Mouse (Mus musculus) MEL (cell line): ENCODE measurements around the gene Cplx2. TPM values are rescaled to one million over a fixed set of nuclear protein-coding genes. Genes with fewer than 3 reads are reported as not detected.

Experiments used
- DNase-seq: peaks from one replicate; pipeline ENCODE4 v3.0.0; 2011; ENCODE audit warnings: low read depth, low spot score
- H3K27ac ChIP-seq: 2 replicates; pipeline ENCODE4 v1.5.1; 2012; ENCODE audit warnings: low read depth, mild to moderate bottlenecking, control low read depth, low read length, moderate library complexity; ENCODE audit not compliant: control insufficient read depth
- H3K27me3 ChIP-seq, 2 experiments: fragments of 150-350 bp in 1 of 2; sonication (generic) in 1 of 2; 2 replicates each; pipeline ENCODE4 v1.6.1; 2012; ENCODE audit warnings: low read length in 2 of 2, mild to moderate bottlenecking in 2 of 2, improper control_type of control experiment in 1 of 2, moderate library complexity in 1 of 2; ENCODE audit not compliant: insufficient read depth in 2 of 2, control insufficient read depth in 1 of 2
- H3K36me3 ChIP-seq, 2 experiments: 2 replicates each; pipeline ENCODE4 v1.6.1; 2012 to 2014; ENCODE audit warnings: low read length in 2 of 2, improper control_type of control experiment in 1 of 2, inconsistent platforms in 1 of 2, mild to moderate bottlenecking in 1 of 2; ENCODE audit not compliant: insufficient read depth in 2 of 2, control insufficient read depth in 1 of 2
- H3K4me1 ChIP-seq, 2 experiments: fragments of 150-350 bp in 1 of 2; sonication (generic) in 1 of 2; 2 replicates each; pipeline ENCODE4 v1.6.1; 2012; ENCODE audit warnings: low read length in 2 of 2, improper control_type of control experiment in 1 of 2, mild to moderate bottlenecking in 1 of 2; ENCODE audit not compliant: insufficient read depth in 2 of 2, control insufficient read depth in 1 of 2
- H3K4me3 ChIP-seq, 2 experiments: fragments of 150-350 bp in 1 of 2; sonication (generic) in 1 of 2; 2 replicates each; pipeline ENCODE4 v1.5.1; 2012; ENCODE audit warnings: low read depth in 2 of 2, low read length in 2 of 2, mild to moderate bottlenecking in 2 of 2, moderate library complexity in 2 of 2, control low read depth in 1 of 2, improper control_type of control experiment in 1 of 2; ENCODE audit not compliant: control insufficient read depth in 1 of 2, insufficient read depth in 1 of 2
- H3K79me2 ChIP-seq: 2 replicates; pipeline ENCODE4 v1.6.1; 2012; ENCODE audit warnings: mild to moderate bottlenecking, low read length, moderate library complexity; ENCODE audit not compliant: control insufficient read depth, poor library complexity, insufficient read depth
- H3K9ac ChIP-seq: 2 replicates; pipeline ENCODE4 v1.6.1; 2012; ENCODE audit warnings: low read depth, mild to moderate bottlenecking, control low read depth, low read length, moderate library complexity; ENCODE audit not compliant: control insufficient read depth, poor library complexity, severe bottlenecking
- H3K9me3 ChIP-seq: fragments of 150-350 bp; sonication (generic); replicated peaks from 2 replicates; pipeline ENCODE4 v1.6.1; 2012; ENCODE audit warnings: mild to moderate bottlenecking, low read length, improper control_type of control experiment, moderate library complexity; ENCODE audit not compliant: insufficient read depth
- E2F4 ChIP-seq: IDR thresholded peaks from 2 replicates; pipeline ENCODE4 v1.6.1; 2011; ENCODE audit warnings: low read depth, low read length, improper control_type of control experiment, borderline replicate concordance
- JUND ChIP-seq: IDR thresholded peaks from 2 replicates; pipeline ENCODE4 v1.6.1; 2011; ENCODE audit warnings: low read depth, mild to moderate bottlenecking, improper control_type of control experiment, low read length
- MAZ ChIP-seq: IDR thresholded peaks from 2 replicates; pipeline ENCODE4 v1.6.1; 2012; ENCODE audit warnings: low read depth, mild to moderate bottlenecking, inconsistent platforms, low read length, improper control_type of control experiment
- MEF2A ChIP-seq: IDR thresholded peaks from 2 replicates; pipeline ENCODE4 v1.6.1; 2014; ENCODE audit warnings: low read depth, mild to moderate bottlenecking, inconsistent platforms, low read length, improper control_type of control experiment; ENCODE audit not compliant: poor library complexity, insufficient replicate concordance, severe bottlenecking; ENCODE audit errors: extremely low read depth
- MYC ChIP-seq: IDR thresholded peaks from 2 replicates; pipeline ENCODE4 v1.6.1; 2011; ENCODE audit warnings: low read depth, mild to moderate bottlenecking, low read length, improper control_type of control experiment, moderate library complexity
- NELFE ChIP-seq: IDR thresholded peaks from 2 replicates; pipeline ENCODE4 v1.6.1; 2011; ENCODE audit warnings: low read depth, low read length, improper control_type of control experiment
- POLR2AphosphoS5 ChIP-seq: IDR thresholded peaks from 2 replicates; pipeline ENCODE4 v1.6.1; 2012; ENCODE audit warnings: low read depth, borderline replicate concordance, mild to moderate bottlenecking, inconsistent platforms, low read length, moderate library complexity, mixed read lengths
- RCOR1 ChIP-seq: IDR thresholded peaks from 2 replicates; pipeline ENCODE4 v1.6.1; 2012; ENCODE audit warnings: low read depth, mild to moderate bottlenecking, inconsistent platforms, low read length, improper control_type of control experiment
- TBP ChIP-seq: IDR thresholded peaks from 2 replicates; pipeline ENCODE4 v1.8.0; 2011; ENCODE audit warnings: low read depth, low read length, improper control_type of control experiment
- USF2 ChIP-seq, 2 experiments: IDR thresholded peaks; 2 replicates each; pipeline ENCODE4 v1.6.1; 2011 to 2012; ENCODE audit warnings: improper control_type of control experiment in 2 of 2, low read length in 2 of 2, borderline replicate concordance in 1 of 2, inconsistent platforms in 1 of 2, low read depth in 1 of 2, mild to moderate bottlenecking in 1 of 2; ENCODE audit not compliant: insufficient read depth in 1 of 2
- ZKSCAN1 ChIP-seq: IDR thresholded peaks from 2 replicates; pipeline ENCODE4 v1.6.1; 2012; ENCODE audit warnings: low read depth, mild to moderate bottlenecking, inconsistent platforms, low read length, improper control_type of control experiment, moderate library complexity
- polyA plus RNA-seq, 2 experiments: library from polyadenylated mRNA; stranded (reverse) in 1 of 2; unstranded in 1 of 2; fragments of >175 nt in 1 of 2; fragments of >200 nt in 1 of 2; gene quantifications; 2 replicates each; pipeline versions ENCODE4 v1.2.1 to v1.2.4; 2012; ENCODE audit warnings: low replicate concordance in 2 of 2, low read depth in 1 of 2; ENCODE audit not compliant: insufficient read length in 2 of 2, insufficient read depth in 1 of 2, missing spikeins in 1 of 2
- total RNA-seq: library from RNA; depleted of rRNA; stranded (reverse); fragments of 300-350 nt; gene quantifications from 2 replicates; pipeline ENCODE4 v1.2.3, GENCODE M21; 2012

The Cplx2 gene
- total and polyA plus RNA-seq, 3 experiments, result 1.8 to 4.7 TPM; not detected in 1

DNA sequence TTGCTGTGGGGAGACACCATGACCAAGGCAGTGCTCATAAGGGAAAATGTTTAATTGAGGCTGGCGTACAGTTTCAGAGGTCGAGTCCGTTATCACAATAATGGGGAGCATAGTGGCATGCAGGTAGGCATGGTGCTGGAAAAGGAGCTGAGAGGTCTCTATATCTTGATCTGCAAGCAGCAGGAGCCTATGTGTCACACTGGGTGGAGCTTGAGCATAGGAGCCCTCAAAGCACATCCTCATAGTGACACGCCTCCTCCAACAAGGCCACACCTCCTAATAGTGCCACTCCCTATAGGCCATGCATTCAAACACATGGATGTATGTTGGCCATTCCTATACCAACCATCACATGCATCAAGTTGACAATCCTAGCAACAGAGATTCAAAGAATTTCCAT lies 43.9 kb downstream of the Cplx2 start:
- peaks cover 0 to 5% of the 10 kb centered on the region in 2 experiments; a peak in 1 of 4 replicates for H3K4me1 ChIP-seq
- H3K27ac ChIP-seq, result no peak overlapping the region
- H3K9ac ChIP-seq, result no peak overlapping the region
- H3K27me3 ChIP-seq, result no peaks in the 10 kb centered on the region
- TF ChIP-seq E2F4 (no peak), JUND (no peak)
- H3K4me3 ChIP-seq, result no peak overlapping the region
- no peaks in the 10 kb centered on the region for H3K36me3 ChIP-seq
- peak; percentile 28 for DNase-seq
- H3K79me2 ChIP-seq, result no peaks in the 10 kb centered on the region
- H3K9me3 ChIP-seq, result no peaks in the 10 kb centered on the region

DNA sequence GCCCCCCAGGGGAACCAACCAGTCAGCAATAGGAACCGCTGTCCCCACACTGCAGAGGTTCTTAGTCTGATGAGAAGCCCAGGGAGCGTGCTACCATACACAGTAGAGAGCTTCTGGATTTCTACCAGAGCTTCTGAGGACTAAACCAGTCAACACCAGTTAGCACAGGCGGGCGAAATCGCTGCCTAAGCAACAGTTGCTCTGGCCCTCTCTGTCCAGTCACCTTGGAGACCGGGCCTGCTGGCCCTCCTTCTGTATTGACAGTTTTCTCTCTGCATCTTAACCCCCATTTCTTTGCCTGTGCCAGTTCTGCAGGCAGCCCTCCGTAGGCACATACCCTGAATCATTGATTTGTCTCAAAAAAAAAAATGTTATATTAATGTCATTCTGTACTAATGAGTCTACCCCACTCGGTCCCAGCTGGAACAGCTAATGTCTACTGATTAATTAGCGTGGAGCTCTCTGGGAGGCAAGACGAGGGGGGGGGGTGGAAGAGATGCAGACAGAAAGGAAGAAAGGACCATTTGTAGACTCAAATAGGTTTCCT lies 47.7 kb downstream of the Cplx2 start:
- H3K27me3 ChIP-seq, result no peaks in the 10 kb centered on the region
- no peaks in the 10 kb centered on the region for H3K79me2 ChIP-seq
- no peaks in the 10 kb centered on the region for H3K9me3 ChIP-seq
- H3K4me3 ChIP-seq, result no peak overlapping the region
- H3K36me3 ChIP-seq, result no peaks in the 10 kb centered on the region
- no peak overlapping the region for H3K27ac ChIP-seq
- no peak overlapping the region for H3K9ac ChIP-seq
- H3K4me1 ChIP-seq, result no peaks in the 10 kb centered on the region
- no peak for DNase-seq
- TF ChIP-seq MEF2A (no peak), ZKSCAN1 (no peak), MAZ (no peak), RCOR1 (no peak), USF2 (IDR thresholded peaks at IDR 0.05; ENCODE audit: borderline replicate concordance in 1 of 2, insufficient read depth in 1 of 2, low read depth in 1 of 2, low read length in 2 of 2) (no peak), POLR2AphosphoS5 (no peak)

DNA sequence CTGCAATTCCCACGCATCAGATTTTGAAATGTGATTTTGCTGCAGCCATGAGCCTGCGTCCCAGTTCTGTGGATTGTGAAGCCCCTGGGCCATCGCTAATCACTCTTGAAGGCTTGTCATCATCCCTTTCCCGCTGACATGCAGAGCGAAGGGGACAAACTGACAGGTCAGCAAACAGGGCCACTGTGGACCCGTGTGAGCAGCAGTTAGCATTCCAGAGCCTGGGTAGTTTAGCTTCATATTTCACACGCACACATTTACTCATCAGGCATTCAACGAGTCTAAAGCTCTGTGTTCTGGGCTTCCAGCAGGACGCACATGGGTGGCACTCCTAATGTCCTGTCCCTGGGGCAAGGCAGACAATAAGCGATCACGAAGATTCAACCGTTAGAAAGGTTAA lies 49.1 kb downstream of the Cplx2 start:
- no peaks in the 10 kb centered on the region for H3K4me1 ChIP-seq

More for the DNA sequence above, 49.1 kb downstream of the Cplx2 start:
- Histone ChIP-seq H3K27ac (no peak overlapping the region), H3K9ac (no peak overlapping the region), H3K79me2 (no peaks in the 10 kb centered on the region), H3K36me3 (no peaks in the 10 kb centered on the region), H3K27me3 (no peaks in the 10 kb centered on the region), H3K9me3 (no peaks in the 10 kb centered on the region), H3K4me3 (no peak overlapping the region)
- TF ChIP-seq USF2 (IDR thresholded peaks at IDR 0.05; ENCODE audit: borderline replicate concordance in 1 of 2, insufficient read depth in 1 of 2, low read depth in 1 of 2, low read length in 2 of 2), result no peak
- TF ChIP-seq MEF2A, result no peak
- no peak for TF ChIP-seq NELFE
- no peak for TF ChIP-seq TBP
- no peak for TF ChIP-seq MYC
- no peak for DNase-seq
